Mouse (Mus musculus) thymus, postnatal 25 days (tissue): ENCODE results near the gene Edf1.

Experiments
- DNase-seq: peaks from one replicate; pipeline ENCODE4 v3.0.0; 2022

Gene Edf1

GRCm38 (mm10) chr2:25583120-25583481, 25.5 kb downstream of the Edf1 start:
- DNase-seq = no peak

GRCm38 (mm10) chr2:25583571-25583970, 25.9 kb downstream of the Edf1 start:
- DNase-seq = no peak

GRCm38 (mm10) chr2:25584152-25584551, 26.5 kb downstream of the Edf1 start:
- DNase-seq = no peak

DNA sequence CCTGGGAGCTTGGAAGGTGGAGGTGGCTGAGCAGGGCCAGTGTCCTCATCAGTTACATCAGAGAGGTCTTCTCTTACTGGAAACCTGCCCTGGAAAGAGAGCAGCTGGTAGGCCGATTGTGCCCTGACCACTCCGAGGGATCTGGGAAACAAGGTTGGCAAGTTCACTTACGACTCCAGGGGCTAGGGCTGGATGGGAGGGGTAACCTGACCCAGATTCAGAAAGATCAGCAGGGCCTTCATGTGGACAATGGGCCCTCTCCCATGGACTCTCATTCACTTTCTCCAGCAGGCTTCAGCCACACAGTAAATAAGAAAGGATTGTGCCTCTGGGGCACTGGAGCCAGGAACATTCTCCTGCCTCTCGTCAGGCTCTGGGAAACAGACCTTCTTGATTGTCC, 27.2 kb downstream of the Edf1 start:
- no peak for DNase-seq

- no peak for DNase-seq
These were observed 28.0 kb downstream of the Edf1 start for GRCm38 (mm10) chr2:25585601-25586000.

- no peak for DNase-seq
These were observed 29.6 kb downstream of the Edf1 start for GRCm38 (mm10) chr2:25587290-25587689.

DNA sequence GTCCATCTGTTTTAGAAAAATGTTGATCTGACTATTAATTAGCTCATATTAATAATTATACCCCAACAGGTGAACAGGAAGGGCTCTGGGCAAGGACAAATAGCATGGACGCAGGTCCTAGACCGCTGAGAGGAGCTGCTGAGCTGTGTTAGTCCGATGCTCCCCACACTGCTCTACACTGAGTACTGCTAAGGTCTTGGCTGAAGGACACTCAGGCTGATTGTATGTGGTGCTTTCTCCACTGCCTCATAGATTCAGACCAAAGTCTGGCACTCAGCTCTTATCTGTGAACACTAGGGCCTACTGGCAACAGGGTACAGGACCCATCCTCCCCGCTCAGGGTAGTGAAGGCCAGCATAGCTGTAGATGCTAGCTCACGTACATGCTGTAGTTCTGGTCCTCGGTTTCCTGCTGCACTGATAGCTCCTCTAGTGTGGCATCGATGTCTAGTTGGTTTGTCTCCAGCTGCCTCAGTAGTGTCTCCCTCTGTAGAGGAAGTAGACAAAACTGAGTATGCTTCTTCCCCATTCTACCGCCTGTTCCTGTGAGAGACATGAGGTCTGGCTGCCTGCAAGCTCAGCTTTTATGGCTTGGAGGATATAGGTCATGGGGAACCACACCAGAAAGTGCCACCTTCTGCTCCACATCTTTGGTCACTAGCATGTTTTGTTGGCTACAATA, 30.7 kb downstream of the Edf1 start:
- DNase-seq = no peak

DNA sequence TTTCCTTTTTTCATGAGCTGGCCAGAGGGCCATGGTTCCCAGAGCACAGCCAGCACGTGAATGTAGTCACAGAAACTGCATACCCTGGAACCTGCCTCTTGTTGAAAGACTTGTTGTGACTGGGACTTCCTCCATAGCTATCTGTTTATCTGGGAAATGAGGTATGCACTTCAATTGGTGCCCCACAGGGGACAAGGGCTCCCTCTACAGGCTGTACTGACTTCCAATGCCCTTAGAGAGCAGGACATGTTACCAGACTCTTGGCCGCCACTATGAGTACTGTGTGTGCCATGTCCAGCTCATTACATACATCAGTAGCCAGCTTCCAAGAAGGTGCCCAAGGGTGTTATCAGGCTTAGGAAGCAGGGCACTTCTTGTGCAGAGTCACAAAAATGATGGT, 34.2 kb downstream of the Edf1 start:
- DNase-seq = peak; percentile 53

GRCm38 (mm10) chr2:25596765-25597510, 39.3 kb downstream of the Edf1 start:
- no peak for DNase-seq

DNA sequence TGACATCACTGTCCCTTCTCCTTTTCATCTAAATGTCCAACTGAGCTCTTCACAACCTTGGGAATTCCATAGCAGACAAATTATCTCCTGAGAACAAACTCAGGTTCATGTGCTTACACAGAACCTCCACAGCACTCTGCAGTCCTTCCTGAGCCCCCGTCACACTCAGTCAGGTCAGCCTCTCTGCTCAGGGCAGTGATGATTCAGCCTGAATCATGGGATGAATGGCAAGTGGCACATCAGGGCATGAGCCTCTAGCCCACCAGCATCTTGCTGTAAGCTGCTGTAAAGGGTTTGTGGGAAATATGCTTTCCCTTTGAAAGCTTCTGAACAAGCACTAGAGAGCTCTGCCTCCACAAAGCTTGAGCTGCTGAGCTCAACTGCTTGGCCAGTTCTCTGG, 41.1 kb downstream of the Edf1 start:
- DNase-seq = no peak

DNA sequence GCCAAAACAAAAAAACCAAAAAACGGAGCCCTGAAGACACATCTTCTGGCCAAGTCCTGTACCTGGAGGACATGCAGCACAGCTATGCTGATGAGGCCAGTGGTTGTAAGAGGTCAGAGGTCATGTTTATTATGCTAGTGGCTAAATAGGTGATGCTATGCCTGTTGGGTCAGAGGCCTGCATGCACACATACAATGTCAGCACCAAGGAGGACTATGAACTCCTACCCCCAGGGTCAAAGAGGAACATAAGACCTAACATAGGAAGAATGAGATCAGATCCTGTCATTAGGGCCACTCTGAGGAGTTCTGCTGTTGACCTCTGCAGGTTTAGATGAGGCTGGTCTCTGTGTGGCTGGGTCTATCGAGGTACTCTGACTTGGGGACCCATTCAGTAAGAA, 42.4 kb downstream of the Edf1 start:
- no peak for DNase-seq

DNA sequence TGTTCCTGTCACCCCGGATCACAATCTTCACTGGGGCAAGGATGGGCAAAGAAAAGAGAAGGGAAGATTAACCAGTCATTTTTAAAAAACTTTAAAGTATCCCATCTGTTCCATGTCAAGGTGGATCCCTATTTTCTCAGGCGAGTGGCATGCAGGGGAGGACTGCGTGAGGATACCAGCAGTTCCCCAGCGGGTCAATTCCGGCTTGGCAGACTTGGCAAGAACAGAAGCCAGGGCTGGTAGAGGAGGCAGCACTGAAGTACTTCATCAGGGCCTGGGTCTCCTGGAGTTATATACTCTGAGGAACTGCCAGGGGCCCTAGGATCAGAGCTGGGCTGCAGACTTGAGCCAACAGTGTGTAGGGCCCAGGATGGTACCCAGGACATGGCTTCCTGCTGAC, 44.9 kb downstream of the Edf1 start:
- no peak for DNase-seq

DNA sequence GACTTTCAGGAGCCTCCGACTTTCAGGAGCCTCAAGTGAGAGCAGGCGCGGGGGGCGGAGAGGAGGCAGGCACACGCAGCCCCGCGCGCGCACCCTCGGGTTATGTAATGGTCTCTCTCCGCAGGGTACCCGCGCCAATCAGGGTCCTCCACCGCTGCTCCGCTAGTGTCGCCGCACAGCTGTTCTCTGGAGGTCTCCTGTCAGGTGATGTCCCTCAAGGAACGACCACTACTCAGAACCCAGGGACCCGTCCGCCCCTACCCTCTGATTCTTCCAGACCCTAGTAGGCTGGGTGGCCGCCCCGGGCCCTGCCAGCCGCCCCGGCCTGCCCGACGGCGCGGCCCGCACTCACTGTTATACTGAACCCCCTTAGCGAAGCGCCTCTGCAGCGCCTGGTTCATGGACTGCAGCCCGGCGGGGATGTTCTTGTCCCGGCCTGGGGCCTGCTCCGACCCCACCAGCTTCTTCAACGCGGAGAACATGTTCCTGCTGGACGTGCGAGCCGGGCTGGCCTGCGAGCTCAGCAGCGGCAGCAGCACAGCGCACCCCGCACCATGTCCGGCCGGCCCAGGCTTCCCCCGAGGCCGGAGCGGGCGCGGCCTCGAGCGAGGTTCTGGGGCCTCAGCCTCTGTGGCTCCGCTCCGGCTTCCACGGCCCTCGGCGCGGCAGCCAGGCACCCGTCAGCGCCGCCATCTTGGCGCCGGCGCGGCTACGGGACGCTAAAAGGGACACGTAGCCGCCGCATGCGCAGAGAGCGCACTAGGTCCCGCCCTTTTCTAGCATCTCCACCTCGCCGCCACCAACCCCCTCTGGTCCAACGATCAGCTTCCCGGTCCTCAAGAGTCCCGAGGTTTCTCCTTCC, 50.3 kb downstream of the Edf1 start, which contains the start of gene Rabl6:
Gene Rabl6, minus strand, starts transcription at position 761 of the 862 bp plus-strand sequence.
- DNase-seq = peak; percentile 87

- DNase-seq = no peak
These were observed 51.0 kb downstream of the Edf1 start for GRCm38 (mm10) chr2:25608671-25609070.
